Mouse (Mus musculus) midbrain, embryonic 11.5 days (tissue): ENCODE data around the gene Dydc2. TPM values are rescaled to one million over a fixed set of nuclear protein-coding genes. Genes with fewer than 3 reads are reported as not detected.

Source experiments
- ATAC-seq: fragments of 200-750 bp; cut with Nextera tagmentation; 2 replicates; pipeline ENCODE4 v1.8.0; 2017; ENCODE audit warnings: moderate TSS enrichment, moderate library complexity; ENCODE audit not compliant: low FRiP score
- DNase-seq: peaks from one replicate; pipeline ENCODE4 v3.0.0; 2015; ENCODE audit warnings: low spot score; ENCODE audit errors: missing footprints
- H3K27ac ChIP-seq: fragments of 300-500 bp; sonication (generic); 2 replicates; pipeline ENCODE4 v1.5.1; 2014; ENCODE audit warnings: low read depth, low read length
- H3K27me3 ChIP-seq: fragments of 300-500 bp; sonication (generic); 2 replicates; pipeline ENCODE4 v1.6.1; 2014; ENCODE audit warnings: mild to moderate bottlenecking, low read length, moderate library complexity, mixed read lengths; ENCODE audit not compliant: control insufficient read depth, insufficient read depth
- H3K36me3 ChIP-seq: fragments of 300-500 bp; sonication (generic); 2 replicates; pipeline ENCODE4 v1.6.1; 2014; ENCODE audit warnings: mild to moderate bottlenecking, low read length, moderate library complexity, mixed read lengths; ENCODE audit not compliant: control insufficient read depth, insufficient read depth
- H3K4me1 ChIP-seq: fragments of 300-500 bp; sonication (generic); 2 replicates; pipeline ENCODE4 v1.6.1; 2014; ENCODE audit warnings: low read length; ENCODE audit not compliant: control insufficient read depth, insufficient read depth
- H3K4me2 ChIP-seq: fragments of 300-500 bp; sonication (generic); 2 replicates; pipeline ENCODE4 v1.6.1; 2014; ENCODE audit warnings: mild to moderate bottlenecking, moderate library complexity
- H3K4me3 ChIP-seq: fragments of 300-500 bp; sonication (generic); 2 replicates; pipeline ENCODE4 v1.5.1; 2014; ENCODE audit warnings: low read depth, low read length
- H3K9ac ChIP-seq: fragments of 300-500 bp; sonication (generic); 2 replicates; pipeline ENCODE4 v1.6.1; 2014; ENCODE audit warnings: low read length
- H3K9me3 ChIP-seq: fragments of 300-500 bp; sonication (generic); 2 replicates; pipeline ENCODE4 v1.6.1; 2016; ENCODE audit warnings: low read length; ENCODE audit not compliant: control insufficient read depth
- WGBS: fragments of 180-500 bp; shearing (Covaris S2); extraction: QIAGEN DNeasy Blood & Tissue Kit; methylation state at CpG from one replicate; pipeline ENCODE4 v1.1.7; 2014; 5-methylcytosine and 5-hydroxymethylcytosine counted together
- polyA plus RNA-seq: library from polyadenylated mRNA; unstranded; fragments of >200 nt; fragmentation: Nextera tagmentation; extraction: Ambion mirVana; gene quantifications from 2 replicates; pipeline ENCODE4 v1.2.1, GENCODE M21; 2014

The Dydc2 gene
- polyA plus RNA-seq, 1 experiment from 2014 or later, result not detected

- 83% methylated on average over 7 of the region's 7 CpGs for WGBS
Observed at GRCm38 (mm10) chr14:41025594-41026284, 43.3 kb downstream of the Dydc2 start.

GRCm38 (mm10) chr14:41025087-41025486 is 43.9 kb downstream of the Dydc2 start:
- H3K9ac ChIP-seq, result no peak overlapping the region
- H3K4me3 ChIP-seq, result no peak overlapping the region
- 92% methylated on average over 2 of the region's 2 CpGs for WGBS
- no peaks in the 10 kb centered on the region for H3K9me3 ChIP-seq
- no peak overlapping the region for H3K4me2 ChIP-seq
- no peak overlapping the region for H3K27ac ChIP-seq
- H3K36me3 ChIP-seq, result no peaks in the 10 kb centered on the region
- no peak for ATAC-seq
- no peaks in the 10 kb centered on the region for H3K27me3 ChIP-seq
- DNase-seq, result no peak
- no peaks in the 10 kb centered on the region for H3K4me1 ChIP-seq

More at GRCm38 (mm10) chr14:41025594-41026284, 43.3 kb downstream of the Dydc2 start:
- no peak overlapping the region for H3K9ac ChIP-seq
- no peaks in the 10 kb centered on the region for H3K4me1 ChIP-seq
- H3K27ac ChIP-seq, result no peak overlapping the region
- no peak overlapping the region for H3K4me2 ChIP-seq
- no peaks in the 10 kb centered on the region for H3K9me3 ChIP-seq
- H3K27me3 ChIP-seq, result no peaks in the 10 kb centered on the region
- no peak overlapping the region for H3K4me3 ChIP-seq
- ATAC-seq (no peak), DNase-seq (no peak)
- H3K36me3 ChIP-seq, result no peaks in the 10 kb centered on the region

- H3K9me3 ChIP-seq, result no peaks in the 10 kb centered on the region
- no peak overlapping the region for H3K27ac ChIP-seq
- ATAC-seq (no peak), DNase-seq (no peak)
- H3K36me3 ChIP-seq, result no peaks in the 10 kb centered on the region
- H3K4me2 ChIP-seq, result no peak overlapping the region
- WGBS, result 90% methylated on average over 3 of the region's 3 CpGs
- no peaks in the 10 kb centered on the region for H3K4me1 ChIP-seq
- no peaks in the 10 kb centered on the region for H3K27me3 ChIP-seq
- H3K4me3 ChIP-seq, result no peak overlapping the region
- no peak overlapping the region for H3K9ac ChIP-seq
Observed at GRCm38 (mm10) chr14:41021246-41021645, 47.8 kb downstream of the Dydc2 start.

GRCm38 (mm10) chr14:41017460-41017859 is 51.5 kb downstream of the Dydc2 start:
- H3K4me2 ChIP-seq, result no peak overlapping the region
- no peak overlapping the region for H3K4me3 ChIP-seq
- no peaks in the 10 kb centered on the region for H3K36me3 ChIP-seq
- H3K9me3 ChIP-seq, result no peaks in the 10 kb centered on the region
- H3K9ac ChIP-seq, result no peak overlapping the region
- 79% methylated on average over 5 of the region's 5 CpGs for WGBS
- ATAC-seq (no peak), DNase-seq (no peak)
- H3K4me1 ChIP-seq, result peaks cover 2% of the 10 kb centered on the region; the same call in 1 of the 2 replicates
- H3K27me3 ChIP-seq, result no peaks in the 10 kb centered on the region
- no peak overlapping the region for H3K27ac ChIP-seq

- no peak overlapping the region for H3K4me3 ChIP-seq
- 74% methylated on average over 5 of the region's 5 CpGs for WGBS
- no peak overlapping the region for H3K27ac ChIP-seq
- H3K4me2 ChIP-seq, result no peak overlapping the region
- H3K4me1 ChIP-seq, result peaks cover 2% of the 10 kb centered on the region; the same call in 1 of the 2 replicates
- no peak for ATAC-seq
- H3K36me3 ChIP-seq, result no peaks in the 10 kb centered on the region
- DNase-seq, result peak; percentile 21
- no peaks in the 10 kb centered on the region for H3K9me3 ChIP-seq
- no peak overlapping the region for H3K9ac ChIP-seq
- H3K27me3 ChIP-seq, result no peaks in the 10 kb centered on the region
Observed at GRCm38 (mm10) chr14:41014701-41015240, 54.2 kb downstream of the Dydc2 start.

- Histone ChIP-seq H3K4me1 (peaks cover 2% of the 10 kb centered on the region; the same call in 1 of the 2 replicates), H3K4me3 (peak within 1 kb of the TSS; percentile 56), H3K36me3 (no peaks in the 10 kb centered on the region), H3K27me3 (no peaks in the 10 kb centered on the region), H3K27ac (no peak within 1 kb of the TSS), H3K9ac (peak within 1 kb of the TSS; percentile 77), H3K4me2 (peak within 1 kb of the TSS; percentile 88), H3K9me3 (no peaks in the 10 kb centered on the region)
- 4% methylated on average over 32 of the region's 32 CpGs for WGBS
- ATAC-seq (peak; percentile 99), DNase-seq (peak; percentile 98)
Observed at GRCm38 (mm10) chr14:41013630-41014613, 55.1 kb downstream of the Dydc2 start, which contains the start of gene Fam213a. TSS of gene Fam213a (minus strand) at chr14:41013788.

GRCm38 (mm10) chr14:41013143-41013542 is 55.9 kb downstream of the Dydc2 start:
- H3K9ac ChIP-seq, result peak overlapping the region; percentile 77
- H3K36me3 ChIP-seq, result no peaks in the 10 kb centered on the region
- 31% methylated on average over 9 of the region's 9 CpGs for WGBS
- H3K27me3 ChIP-seq, result no peaks in the 10 kb centered on the region
- H3K9me3 ChIP-seq, result no peaks in the 10 kb centered on the region
- peak overlapping the region; percentile 88 for H3K4me2 ChIP-seq
- DNase-seq, result peak; percentile 89
- peaks cover 2% of the 10 kb centered on the region; the same call in 1 of the 2 replicates for H3K4me1 ChIP-seq
- ATAC-seq, result peak; percentile 10
- H3K4me3 ChIP-seq, result peak overlapping the region; percentile 56
- H3K27ac ChIP-seq, result no peak overlapping the region

GRCm38 (mm10) chr14:41011916-41012315 is 57.1 kb downstream of the Dydc2 start:
- Histone ChIP-seq H3K36me3 (no peaks in the 10 kb centered on the region), H3K9ac (no peak overlapping the region), H3K4me3 (no peak overlapping the region), H3K27me3 (no peaks in the 10 kb centered on the region), H3K4me2 (no peak overlapping the region), H3K4me1 (peaks cover 2% of the 10 kb centered on the region; the same call in 1 of the 2 replicates), H3K9me3 (no peaks in the 10 kb centered on the region), H3K27ac (no peak overlapping the region)
- no peak for ATAC-seq
- no peak for DNase-seq
- WGBS, result 89% methylated on average over 3 of the region's 3 CpGs
